Mouse (Mus musculus): ENCODE results near the gene Uckl1.

Uckl1 gene

DNA sequence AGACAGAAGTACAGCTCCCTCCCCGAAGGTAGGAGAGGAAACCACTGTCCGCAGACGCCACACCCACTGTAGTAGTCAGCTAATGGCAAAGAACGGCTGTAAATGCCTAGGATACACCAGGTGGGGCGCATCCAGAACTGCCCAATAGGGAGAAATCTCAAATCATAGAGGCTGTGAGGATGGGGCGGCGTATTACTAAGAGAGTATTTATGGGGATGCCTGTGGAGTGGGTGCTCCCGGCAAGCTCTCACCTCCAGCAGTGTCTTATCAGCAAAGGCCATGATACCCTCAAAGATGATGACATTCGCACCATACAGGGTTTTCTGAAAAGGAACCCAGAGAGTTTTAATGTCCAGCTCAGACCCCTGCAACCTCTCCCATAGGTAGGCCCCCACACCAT, 10.7 kb downstream of the Uckl1 start:
- no peak for DNase-seq (ENCODE audit: extremely low spot score, low read depth, low spot score)

DNA sequence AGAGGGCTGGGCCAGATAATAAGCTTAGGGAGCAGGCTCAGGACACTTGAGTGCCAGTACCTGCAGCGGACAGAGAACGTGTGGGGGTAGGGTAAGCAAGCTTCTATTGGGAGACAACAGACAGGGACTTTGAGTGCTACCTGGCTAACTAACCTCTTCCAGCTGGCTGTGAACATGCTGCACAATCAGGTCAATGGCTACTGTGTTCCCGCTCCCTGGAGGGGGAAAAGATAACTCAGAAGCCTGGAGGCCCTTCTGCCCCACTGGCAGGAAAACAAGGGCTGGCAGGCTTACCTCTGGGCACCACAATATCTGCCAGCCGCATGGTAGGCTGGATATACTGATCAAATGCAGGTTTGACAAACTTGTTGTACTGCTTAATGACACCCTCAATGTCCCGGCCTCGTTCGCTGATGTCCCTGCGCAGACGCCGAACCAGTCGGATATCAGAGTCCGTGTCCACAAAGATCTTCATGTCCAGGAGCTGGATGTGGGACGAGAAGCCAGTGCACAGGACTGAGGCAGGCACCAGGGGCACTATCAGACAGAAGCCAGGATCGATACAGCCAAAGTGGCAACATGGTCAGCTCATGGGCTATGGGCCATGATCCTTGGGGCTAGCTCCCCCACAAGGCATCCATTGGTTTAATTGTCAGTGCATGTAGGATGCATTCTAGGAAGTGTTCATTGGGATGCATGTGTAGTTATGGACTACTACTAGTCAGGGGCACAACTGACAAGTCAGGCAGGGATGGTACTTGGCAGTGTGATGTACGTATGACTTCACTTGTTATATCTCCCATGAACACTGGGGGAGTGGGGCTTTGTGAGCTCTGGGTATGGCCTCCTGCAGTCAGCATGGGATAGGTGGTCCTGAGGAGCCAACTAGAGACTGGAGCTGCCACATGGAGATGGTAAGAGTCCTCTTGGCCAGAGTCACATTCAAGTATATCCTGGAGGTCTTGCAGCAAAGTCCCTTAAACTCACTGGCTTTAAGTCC, 11.5 kb downstream of the Uckl1 start:
- DNase-seq (ENCODE audit: extremely low spot score, low read depth, low spot score) = no peak

DNA sequence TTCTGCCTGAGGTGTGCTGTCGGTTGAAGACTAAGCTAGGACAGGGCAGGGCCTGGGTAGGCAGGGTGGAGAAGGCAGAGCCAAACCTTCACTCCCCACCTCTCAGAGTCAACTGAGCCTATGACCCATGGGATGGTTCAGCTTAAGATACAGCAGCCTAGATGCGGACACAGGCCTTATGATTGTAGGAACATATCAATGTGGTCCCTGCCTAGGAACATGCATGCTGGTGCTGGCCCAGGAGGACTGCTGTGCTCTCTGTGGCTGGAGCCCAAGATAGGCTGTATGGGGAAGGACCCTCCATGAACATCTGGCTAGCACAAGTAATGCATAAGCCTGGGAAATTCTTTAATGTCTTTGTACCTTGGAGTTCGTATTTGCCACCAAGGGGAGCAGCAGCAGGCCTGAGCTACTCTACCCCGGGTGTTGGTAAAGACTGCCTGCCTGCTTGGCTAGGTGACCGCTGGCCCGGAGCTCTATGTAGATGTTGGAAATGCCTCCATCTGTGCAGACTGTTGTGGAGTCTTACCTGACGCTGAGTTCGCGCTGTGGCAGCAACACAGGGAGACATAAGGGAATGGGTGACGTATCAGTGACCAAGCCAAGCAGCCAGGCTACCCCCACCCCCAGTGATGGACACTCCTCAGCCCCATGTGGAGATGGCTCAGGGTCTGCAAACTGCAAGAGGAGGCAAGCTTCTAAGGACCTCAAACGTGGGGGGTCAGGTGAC, 12.6 kb downstream of the Uckl1 start:
- DNase-seq (ENCODE audit: extremely low spot score, low read depth, low spot score) = no peak

DNA sequence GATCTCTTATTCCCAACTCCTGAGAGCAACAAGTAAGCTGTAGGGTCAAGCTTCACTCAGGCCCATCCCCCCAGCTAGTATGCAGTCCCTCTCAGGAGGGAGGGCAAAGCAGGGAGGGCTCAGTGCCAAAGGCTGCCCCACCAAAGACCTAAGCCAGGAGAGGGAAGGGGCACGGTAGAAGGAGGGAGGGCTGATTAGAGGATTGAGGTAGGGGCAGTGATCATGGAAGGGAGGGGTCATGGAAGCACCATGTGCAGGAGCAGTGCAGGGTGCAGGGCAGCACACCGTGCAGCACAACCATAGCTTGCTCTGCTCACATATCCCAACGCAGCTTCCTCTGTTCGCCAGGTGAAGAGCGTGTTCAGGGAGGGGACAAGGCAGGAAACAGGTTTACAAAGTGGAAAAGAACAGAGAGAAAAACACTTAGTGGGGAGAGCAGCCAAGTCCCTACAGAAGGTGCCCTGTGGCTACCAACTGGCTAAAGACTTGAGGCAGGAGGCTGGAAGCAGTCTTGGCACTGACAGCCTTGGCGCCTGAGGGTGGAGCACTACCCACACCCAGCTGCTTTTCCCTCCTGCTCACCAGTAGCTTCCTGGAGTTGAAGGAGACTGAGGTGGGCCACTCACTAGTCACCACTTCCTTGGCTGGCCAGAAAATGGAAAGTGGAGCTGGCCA, 13.6 kb downstream of the Uckl1 start:
- no peak for DNase-seq (ENCODE audit: extremely low spot score, low read depth, low spot score)

DNA sequence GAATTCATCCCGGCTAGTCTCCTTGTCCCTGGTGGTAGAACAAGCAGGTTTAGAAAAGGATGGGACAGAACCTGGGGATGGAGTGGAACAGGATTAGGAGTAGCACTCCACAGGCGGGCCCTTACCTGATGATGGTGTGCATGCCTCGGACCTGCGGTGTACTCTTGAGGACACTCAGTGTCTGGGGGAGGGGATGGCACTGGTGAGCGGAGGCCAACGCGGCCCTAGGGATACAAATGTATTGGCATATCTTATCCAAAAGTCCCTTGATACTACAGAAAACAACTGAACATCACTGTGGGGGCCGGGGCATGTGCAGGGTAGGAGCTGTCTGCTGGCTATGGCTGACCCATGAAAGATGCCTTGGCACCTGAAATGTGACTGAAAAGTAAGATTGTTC, 14.3 kb downstream of the Uckl1 start:
- no peak for DNase-seq (ENCODE audit: extremely low spot score, low read depth, low spot score)

DNA sequence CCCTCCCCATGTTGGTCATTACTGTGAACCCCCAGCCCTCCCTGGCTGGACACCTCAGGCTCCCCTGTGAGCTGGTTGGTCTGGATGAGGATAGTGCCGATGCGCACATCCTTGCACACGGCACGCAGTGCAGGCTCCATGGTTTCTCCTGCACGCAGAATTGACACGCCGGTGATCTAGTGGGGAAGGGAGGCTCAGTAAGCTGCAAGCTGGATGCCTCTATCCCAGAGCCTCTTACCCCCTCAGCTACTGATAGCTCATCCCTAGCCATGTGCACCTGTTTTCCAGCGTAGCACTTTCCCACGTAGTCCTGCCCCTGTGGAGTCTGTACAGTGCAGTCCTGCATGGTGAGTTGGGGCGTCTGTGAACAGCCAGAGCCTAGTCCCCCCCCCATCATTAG, 14.8 kb downstream of the Uckl1 start:
- DNase-seq (ENCODE audit: extremely low spot score, low read depth, low spot score) = no peak

DNA sequence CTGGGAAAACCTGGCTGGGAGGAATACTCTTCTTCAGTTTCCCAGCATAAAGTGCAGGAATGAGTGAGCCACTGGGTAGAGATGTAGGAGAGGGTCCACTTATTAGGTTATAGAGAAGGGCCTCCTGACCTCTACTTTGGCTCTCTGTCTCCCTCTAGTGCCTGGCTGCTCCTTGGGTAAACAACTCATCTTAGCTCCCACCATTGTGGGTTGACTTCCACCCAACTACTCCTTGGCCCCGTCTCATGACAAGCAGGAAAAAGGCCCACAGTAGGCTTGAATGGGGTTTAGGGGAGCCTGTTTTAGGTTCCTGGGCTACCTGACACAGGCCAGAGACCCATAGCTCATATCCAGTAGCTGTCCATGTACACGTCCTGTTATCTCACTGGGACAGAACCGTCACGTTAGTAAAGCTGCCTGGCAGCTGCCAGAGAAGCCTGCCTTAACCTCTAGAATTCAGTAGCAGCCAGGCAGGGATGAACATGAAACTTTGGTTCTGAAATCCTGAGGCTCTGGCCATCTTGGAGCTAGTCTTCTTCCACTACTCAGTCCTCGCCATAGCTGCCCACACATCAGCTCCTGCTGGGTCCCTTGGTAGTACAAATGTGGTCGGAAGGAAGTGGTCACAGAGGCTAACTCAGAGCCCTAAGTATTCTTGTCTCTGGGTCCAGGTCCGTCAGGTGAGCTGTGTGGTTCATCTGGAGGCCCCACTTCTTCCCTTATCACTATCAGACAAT, 16.3 kb downstream of the Uckl1 start:
- DNase-seq (ENCODE audit: extremely low spot score, low read depth, low spot score) = no peak

DNA sequence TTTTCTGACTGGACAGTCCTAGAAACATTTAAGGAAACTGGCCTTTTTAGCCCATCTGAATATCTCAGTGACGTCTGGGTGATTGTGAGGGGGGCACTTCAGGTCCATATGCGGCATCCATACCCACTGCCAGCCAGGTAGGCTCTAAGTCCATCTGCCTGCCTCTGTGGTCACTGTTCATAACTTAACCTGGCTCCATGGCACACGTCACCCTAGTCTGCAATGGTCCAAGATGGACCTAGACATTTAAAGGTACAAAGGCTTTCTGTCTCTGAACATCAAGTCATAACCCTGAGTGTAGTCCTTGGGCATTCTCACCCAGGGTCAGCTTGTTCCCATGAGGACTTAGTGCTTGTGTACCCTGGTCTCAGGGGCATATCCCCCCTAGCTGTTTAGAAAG, 17.4 kb downstream of the Uckl1 start:
- DNase-seq (ENCODE audit: extremely low spot score, low read depth, low spot score) = no peak

DNA sequence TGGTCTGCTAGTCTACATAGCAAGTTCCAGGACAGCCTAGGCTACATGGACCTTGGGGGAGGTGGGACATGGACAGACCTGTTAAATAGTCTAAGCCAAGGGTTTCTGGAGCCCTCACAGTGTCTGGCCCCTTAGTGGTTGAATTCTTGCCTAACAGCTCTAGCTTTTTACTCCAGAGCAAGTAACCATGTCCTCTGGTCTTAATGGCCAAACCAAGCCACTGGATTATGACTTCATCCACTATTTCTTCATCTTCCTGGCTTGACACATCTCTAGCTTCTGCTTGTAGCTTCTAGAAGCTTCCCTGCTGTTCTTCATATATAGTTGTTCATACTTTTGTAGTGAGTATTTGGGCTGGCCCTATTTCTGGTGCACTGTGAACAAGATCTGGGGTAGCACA, 30.9 kb downstream of the Uckl1 start:
- DNase-seq (ENCODE audit: extremely low spot score, low read depth, low spot score) = no peak

DNA sequence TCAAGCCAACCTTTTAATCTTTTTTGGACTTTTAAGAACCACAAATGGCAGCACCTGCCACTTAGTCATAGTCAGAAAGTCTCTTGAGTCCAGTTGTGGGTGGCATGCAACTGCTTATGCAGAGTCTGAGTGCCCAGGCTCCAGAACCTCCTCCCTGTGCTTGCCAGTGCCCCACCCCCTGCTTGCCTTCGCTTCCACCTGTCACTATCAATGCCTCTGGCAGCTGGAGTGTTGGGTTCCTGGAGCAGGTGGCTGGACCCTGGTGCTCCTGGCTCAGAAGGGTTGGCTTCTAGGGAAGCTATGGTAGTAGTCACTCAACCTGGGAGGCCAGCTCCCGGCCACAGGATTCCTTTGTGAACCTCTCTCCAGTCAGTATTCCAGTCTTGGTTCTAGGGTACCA, 34.5 kb downstream of the Uckl1 start:
- no peak for DNase-seq (ENCODE audit: extremely low spot score, low read depth, low spot score)

DNA sequence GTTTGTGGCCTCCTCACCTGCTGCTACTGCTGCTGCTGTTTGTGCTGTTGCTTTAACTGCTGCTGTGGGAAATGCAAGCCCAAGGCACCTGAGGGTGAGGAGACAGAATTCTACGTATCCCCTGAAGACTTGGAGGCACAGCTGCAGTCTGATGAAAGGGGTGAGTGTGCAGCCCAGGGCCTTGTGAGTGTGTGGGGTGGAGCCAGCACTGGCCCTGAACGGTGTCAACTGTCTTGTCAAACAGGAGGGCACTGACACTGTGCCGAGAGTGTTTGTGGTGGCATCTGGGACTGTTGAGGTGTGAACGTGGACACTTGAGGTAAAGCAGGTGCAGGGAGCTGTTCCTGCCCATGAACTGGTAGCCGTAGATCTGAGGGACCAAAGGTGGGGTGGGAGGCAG, 36.0 kb downstream of the Uckl1 start:
- DNase-seq (ENCODE audit: extremely low spot score, low read depth, low spot score) = no peak

DNA sequence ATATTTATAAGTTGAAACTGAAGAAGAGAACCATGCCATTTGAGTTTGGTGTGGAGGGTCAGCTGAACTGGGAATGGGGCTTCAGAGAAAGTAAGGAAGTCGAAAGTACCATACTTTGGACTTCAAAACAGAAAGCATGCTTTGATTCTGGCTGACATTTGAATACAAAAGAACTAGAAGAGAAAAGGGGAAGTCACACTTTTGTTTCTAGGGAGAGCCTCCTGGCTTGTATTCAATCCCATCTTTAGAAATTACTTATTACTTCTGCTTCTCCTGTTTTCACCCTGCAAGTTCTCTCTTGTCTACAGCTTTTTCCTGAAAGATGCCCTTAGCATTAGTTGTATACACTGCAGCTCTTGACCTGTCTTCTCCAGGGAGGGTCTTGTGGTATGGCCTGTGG, 36.5 kb downstream of the Uckl1 start:
- DNase-seq (ENCODE audit: extremely low spot score, low read depth, low spot score) = no peak

DNA sequence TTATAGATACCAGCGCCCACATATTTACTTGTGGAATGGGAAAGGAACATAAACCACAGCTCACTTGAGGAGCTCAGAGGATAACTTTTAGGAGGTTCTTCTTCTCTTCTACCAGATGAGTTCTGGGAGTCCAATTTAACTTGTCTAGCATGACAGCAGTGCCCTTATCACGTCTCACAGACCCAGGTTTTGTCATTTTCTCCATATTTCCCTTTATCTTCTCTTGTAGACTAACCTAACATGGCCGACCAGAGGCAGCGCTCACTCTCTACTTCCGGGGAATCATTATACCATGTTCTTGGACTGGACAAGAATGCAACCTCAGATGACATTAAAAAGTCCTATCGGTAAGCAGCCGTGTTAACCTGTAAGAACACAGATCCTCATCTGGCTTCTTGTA, 38.5 kb downstream of the Uckl1 start:
- DNase-seq (ENCODE audit: extremely low spot score, low read depth, low spot score) = no peak

DNA sequence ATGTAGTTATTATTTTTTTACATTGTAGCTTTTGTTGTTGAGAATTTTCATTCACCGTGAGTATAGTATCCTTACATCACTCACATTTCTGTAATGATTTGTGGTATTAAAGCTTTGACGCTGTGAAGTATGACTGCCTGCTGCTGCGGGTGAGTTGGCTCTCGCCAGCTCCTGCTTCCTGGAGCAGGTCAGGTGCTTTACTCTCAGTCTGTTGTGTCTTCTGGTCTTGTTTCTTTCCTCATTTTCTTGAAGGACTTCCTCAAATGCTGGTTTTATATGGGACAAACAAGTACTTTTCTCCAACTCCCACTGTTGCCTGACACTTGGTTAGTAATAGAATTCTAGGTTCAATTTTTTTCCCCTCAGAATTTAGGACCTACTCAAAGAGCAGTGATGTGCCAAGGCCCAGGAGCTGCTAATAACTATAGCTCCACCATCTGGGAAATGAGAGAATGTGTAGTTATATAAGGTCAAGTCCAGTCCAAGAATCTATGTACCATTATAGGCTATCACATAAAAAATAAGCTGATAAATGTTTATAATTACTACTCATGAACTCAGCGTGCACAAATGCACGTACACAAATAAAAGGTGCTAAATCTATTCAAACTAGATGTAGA, 42.8 kb downstream of the Uckl1 start:
- DNase-seq (ENCODE audit: extremely low spot score, low read depth, low spot score) = no peak

DNA sequence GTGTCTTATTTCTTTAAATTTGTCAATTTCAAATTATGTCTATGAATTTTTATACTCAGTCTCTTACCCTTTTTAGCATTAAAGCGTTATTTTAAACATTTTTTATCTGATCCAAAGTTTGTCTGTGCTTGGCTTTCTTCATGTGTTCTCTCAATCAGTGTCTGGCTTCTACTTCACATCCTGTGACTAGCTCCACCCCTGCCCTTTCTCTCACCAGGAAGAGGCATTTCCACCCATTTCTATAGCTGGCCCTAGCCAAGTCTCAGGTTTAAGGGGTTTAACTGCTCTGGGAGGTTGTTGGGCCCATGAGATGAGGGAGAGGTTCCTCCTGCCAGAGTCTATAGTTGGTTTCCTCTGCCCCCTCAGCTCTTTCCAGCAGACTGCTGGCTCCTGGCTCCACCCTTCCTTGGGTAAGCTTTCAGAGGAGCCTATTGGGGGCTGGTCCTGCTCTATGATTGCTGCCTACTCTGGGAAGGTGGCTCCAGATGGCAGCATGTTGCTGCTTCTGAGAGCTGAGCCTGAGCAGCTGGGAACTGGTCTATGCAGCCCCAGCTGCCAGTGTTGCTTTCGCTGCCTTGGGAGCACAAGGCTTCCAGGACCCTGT, 47.1 kb downstream of the Uckl1 start:
- DNase-seq (ENCODE audit: extremely low spot score, low read depth, low spot score) = no peak

DNA sequence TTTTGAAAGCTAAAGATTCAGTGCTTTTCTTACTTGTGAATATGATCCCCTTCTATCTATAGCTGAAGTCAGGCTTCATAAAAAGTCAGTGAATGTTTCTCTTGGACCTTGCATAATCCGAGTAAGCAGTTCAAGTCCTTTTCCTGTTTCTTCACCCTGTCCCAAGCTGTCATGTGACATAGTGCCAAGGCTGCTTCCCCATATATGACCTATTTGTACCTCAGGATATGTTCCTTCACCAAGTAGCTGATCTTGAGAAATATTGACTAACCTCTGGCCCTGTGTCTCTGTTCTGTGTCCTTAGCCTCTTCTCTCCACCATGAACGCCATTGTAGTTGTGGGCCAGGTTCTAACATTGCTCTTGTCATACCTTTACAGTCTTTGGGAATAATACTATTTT, 48.3 kb downstream of the Uckl1 start:
- no peak for DNase-seq (ENCODE audit: extremely low spot score, low read depth, low spot score)

DNA sequence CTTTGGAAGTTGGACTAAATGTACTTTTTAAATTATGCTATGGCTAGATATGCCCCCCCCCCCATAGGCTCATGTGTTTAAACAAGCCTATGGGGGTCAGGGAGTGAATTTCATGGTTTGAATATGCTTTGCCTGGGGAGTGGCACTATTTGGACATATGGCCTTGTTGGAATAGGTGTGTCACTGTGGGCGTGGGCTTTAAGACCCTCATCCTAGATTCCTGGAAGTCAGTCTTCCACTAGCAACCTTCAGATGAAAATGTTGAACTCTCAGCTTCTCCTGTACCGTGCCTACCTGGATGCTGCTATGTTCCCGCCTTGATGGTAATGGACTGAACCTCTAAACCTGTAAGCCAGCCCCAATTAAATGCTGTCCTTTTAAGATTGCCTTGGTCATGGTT, 52.1 kb downstream of the Uckl1 start:
- no peak for DNase-seq (ENCODE audit: extremely low spot score, low read depth, low spot score)

DNA sequence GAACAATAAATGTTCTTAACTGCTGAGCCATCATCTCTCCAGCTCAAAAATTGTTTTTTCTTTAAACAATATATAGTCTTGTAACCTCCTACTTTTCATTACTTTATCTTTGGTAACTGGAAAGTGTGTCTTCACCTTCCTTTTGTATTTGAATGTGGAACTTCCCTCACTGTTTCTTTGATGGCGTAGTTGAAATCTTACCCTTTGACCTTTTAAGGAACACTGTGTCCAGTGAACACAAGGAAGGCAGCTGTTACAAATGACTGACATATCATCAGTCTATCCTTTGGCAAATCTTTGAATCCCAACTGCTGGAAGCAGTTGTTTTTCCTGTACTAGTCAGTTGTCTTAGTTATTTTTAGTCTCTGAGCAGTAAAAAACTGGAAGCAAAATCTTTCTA, 55.6 kb downstream of the Uckl1 start:
- no peak for DNase-seq (ENCODE audit: extremely low spot score, low read depth, low spot score)

DNA sequence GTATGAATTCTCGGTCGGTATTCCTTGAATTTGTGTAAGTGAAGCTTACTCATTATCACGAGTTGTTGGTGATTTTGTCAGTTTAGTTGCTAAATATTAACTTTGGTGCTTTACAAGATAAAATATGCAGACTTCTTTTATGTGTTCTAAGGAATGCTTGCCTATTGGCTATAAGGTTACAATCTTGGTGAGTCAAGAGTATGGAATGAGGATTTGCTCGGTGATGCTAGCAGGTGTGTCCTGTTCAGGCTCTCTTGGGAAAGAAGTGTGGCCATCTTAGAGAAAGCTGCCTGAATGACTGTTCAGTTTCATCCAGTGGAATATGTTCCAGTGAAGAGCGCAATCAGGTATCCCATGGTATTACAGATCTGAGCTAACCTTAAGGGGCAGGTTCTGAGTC, 59.2 kb downstream of the Uckl1 start:
- DNase-seq (ENCODE audit: extremely low spot score, low read depth, low spot score) = no peak

DNA sequence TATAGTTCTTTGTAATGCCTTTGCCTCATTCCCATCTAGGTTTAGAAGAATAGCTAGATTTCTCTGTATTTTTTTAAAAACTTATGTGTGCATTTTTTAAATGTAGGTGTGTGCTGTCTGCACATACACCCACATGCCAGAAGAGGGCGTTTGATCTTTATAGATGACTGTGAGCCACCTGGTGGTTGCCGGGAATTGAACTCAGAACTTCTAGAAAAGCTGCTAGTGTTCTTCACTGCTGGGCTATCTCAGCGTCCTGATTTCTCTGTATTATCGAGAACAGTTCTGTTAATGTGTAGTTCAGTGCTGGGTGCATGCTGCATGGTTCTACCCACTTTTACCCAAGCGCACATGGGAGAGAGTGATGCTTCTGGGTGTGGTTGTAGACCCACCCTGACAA, 61.9 kb downstream of the Uckl1 start:
- DNase-seq (ENCODE audit: extremely low spot score, low read depth, low spot score) = no peak
